Comparison of ENCODE assay signal across 8 mouse cellular contexts in the genomic region with DNA sequence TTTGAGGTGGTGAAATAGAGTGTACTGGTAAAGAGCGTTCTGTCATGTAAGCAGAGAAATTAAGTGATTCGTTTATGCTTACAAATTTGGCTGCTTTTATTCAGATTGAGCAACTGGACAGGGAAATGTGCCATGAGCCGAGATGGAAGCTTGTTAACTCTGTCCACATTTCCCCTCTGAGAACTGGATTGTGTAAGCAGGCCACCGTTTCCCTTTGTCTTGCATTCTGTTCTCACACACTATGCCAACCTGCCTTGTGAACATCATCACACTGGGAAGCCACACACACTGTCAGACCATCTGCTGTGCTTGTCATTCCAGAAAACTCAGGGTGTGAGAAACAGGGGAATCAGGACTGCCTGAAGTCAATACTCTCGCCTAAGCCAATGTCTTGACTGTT.
A peak's percentile ranks its signal among the peaks of the same experiment; 100 is the strongest.
DNase-seq lines count a peak whose midpoint lies in the region; ATAC-seq lines count a peak whose summit lies in the region.
"Had no signal": no experiment of that assay in that cellular context is flagged by ENCODE, and none has a peak within 500 bp of the region (broad histone marks: within the 10 kb centered on the region; RNA-seq: fewer than 3 reads in every experiment).

No protein-coding gene starts in this region.

- H3K9me3 ChIP-seq in forebrain, embryonic 12.5 days: no peaks in the 10 kb centered on the region
- H3K9me3 ChIP-seq in midbrain, embryonic 10.5 days (replicated peaks): no peaks in the 10 kb centered on the region
- H3K9me3 ChIP-seq: limb, embryonic 15.5 days had no signal

- H3K36me3 ChIP-seq in forebrain, embryonic 12.5 days (replicated peaks): no peaks in the 10 kb centered on the region
- H3K36me3 ChIP-seq in midbrain, embryonic 10.5 days: no peaks in the 10 kb centered on the region
- H3K36me3 ChIP-seq: limb, embryonic 15.5 days had no signal

- peak; percentile 1 to 70 for DNase-seq in urinary bladder, postnatal 36 days (ENCODE audit: low spot score in 2 of 2)
- DNase-seq in urinary bladder, postnatal 4 days (ENCODE audit: low spot score in 2 of 2): no peak
- DNase-seq in layer of hippocampus, adult 11-12 months (ENCODE audit: low spot score): peak; percentile 48
- DNase-seq in midbrain, embryonic 10.5 days (ENCODE audit: low spot score): peak; percentile 47
- no peak for DNase-seq in kidney, postnatal 25 days

- H3K27me3 ChIP-seq in forebrain, embryonic 12.5 days: peaks cover 16% of the 10 kb centered on the region
- no peaks in the 10 kb centered on the region for H3K27me3 ChIP-seq in midbrain, embryonic 10.5 days (ENCODE audit: low read depth, poor library complexity, severe bottlenecking)
- H3K27me3 ChIP-seq: limb, embryonic 15.5 days had no signal

- no peak overlapping the region for H3K27ac ChIP-seq in forebrain, embryonic 12.5 days
- peak overlapping the region; percentile 74 for H3K27ac ChIP-seq in midbrain, embryonic 10.5 days (replicated peaks)
- H3K27ac ChIP-seq: limb, embryonic 15.5 days had no signal

- ATAC-seq in forebrain, embryonic 12.5 days (ENCODE audit: low FRiP score): peak; percentile 82; the same call in 1 of the 2 replicates
- ATAC-seq in monocyte, adult 5-6 weeks (replicated peaks; ENCODE audit: insufficient number of reproducible peaks, low FRiP score, low TSS enrichment, poor library complexity, severe bottlenecking): no peak

- peaks cover 5% of the 10 kb centered on the region; the same call in 1 of the 2 replicates for H3K4me1 ChIP-seq in forebrain, embryonic 12.5 days
- H3K4me1 ChIP-seq in midbrain, embryonic 10.5 days: peaks cover 30% of the 10 kb centered on the region
- H3K4me1 ChIP-seq: limb, embryonic 15.5 days had no signal

- H3K9ac ChIP-seq in forebrain, embryonic 12.5 days: no peak overlapping the region
- H3K9ac ChIP-seq: limb, embryonic 15.5 days had no signal

- H3K4me3 ChIP-seq in forebrain, embryonic 12.5 days (replicated peaks): no peak overlapping the region
- H3K4me3 ChIP-seq in midbrain, embryonic 10.5 days: no peak overlapping the region
- H3K4me3 ChIP-seq: limb, embryonic 15.5 days had no signal

- WGBS in forebrain, embryonic 12.5 days: 40% methylated on average over 5 of the region's 5 CpGs
- WGBS in midbrain, embryonic 10.5 days: 47% methylated on average over 5 of the region's 5 CpGs

- no peak overlapping the region for H3K4me2 ChIP-seq in forebrain, embryonic 12.5 days
- H3K4me2 ChIP-seq: limb, embryonic 15.5 days had no signal

Comparison
In these comparisons a context has a peak if more than half of its experiments do, and no peak if none do; other contexts are left out.
1. DNase-seq: peak in urinary bladder, postnatal 36 days (2 of 2), layer of hippocampus, adult 11-12 months (single experiment) and midbrain, embryonic 10.5 days (single experiment); none in urinary bladder, postnatal 4 days (0 of 2) and kidney, postnatal 25 days (0 of 2).